Mouse (Mus musculus) cerebellum, postnatal 10 days (tissue): Measurements from ENCODE around the gene Epb41.
A peak's percentile ranks its signal among the peaks of the same experiment; 100 is the strongest.

Experiments
- DNase-seq, 2 experiments: peaks; one replicate each; pipeline ENCODE4 v3.0.0; 2021; ENCODE audit warnings: mixed read lengths in 2 of 2

Epb41 gene

GRCm38 (mm10) chr4:131883571-131883970 lies 191.6 kb downstream of the Epb41 start:
- no peak for DNase-seq

GRCm38 (mm10) chr4:131881306-131881705 lies 193.8 kb downstream of the Epb41 start:
- DNase-seq = no peak

DNA sequence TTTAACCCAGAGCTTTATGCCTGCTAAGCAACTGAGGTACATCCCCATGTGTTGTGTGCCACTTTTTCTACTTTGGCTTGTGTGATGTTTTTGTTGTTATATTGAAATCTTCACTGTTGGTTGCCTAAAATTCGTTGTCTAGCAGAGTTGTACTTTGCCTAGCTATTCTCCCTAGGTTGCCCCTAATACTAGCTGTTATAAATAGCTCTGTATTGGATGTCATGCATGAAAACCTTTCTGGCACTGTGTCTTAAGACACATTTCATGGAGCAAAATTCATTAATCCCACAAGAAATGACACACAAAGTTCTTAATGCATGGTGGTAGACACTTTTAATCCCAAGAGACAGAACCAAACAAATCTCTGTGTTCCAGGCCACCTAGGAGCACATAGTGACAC lies 195.4 kb downstream of the Epb41 start:
- no peak for DNase-seq

- no peak for DNase-seq
Measured at GRCm38 (mm10) chr4:131876836-131877235, 198.3 kb downstream of the Epb41 start.

DNA sequence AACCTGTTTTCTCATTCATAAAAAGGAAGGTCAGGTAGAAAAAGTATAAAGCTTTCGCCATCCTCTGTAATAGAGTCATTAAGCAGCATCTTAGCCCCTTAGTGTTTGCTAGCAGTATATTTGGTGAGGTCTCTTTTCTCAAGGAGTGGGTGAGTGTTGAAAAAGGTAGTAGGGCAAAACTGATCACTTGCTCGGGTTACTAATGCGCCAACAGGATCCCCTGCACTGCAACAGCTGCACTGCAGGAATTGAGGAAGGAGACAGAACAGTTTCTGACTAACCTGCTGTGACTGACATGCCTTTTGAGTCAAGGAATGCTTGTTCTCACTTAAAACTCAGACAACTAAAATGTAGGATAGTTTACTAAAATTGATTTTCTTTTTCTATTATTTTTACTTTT lies 199.9 kb downstream of the Epb41 start:
- no peak for DNase-seq

DNA sequence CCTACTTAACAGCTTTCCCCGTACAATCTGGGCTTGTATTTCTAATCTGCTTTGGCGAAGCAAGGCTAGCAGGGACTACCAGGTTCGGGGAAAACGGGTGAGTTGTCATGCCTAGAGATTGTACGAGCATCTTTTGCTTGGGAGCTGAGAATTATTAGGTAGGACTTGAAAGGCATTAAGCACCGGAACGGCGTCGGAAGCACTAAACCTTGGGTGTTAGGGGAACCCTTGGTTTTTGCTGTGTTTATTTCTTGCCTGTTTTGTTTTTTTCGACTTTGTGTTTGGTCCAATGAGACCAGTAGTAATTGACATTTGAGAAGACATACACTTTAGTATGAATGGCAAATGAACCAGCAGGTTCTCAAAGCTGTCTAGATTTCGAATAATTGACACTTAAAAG lies 200.6 kb downstream of the Epb41 start:
- DNase-seq = peak in 1 of 2 experiments; percentile 33

DNA sequence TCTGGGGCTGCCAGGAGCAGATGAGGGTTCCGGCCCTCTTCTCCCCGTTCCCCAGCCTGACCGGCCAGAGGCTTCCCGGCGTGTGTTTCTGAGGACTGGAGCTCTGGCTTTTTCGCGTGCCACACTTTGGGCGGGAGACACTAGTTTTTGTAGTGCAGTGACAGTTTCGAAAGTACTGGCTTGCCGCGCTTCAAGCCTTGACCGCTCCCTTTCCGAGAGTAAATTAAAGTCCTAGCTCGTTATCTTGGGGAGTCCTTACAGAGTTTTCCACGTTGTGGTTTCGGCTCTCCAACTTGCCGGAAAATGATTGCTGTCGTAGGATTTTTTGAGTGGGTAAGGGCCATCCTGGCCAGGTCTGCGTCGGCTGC lies 201.0 kb downstream of the Epb41 start:
- peak in 1 of 2 experiments; percentile 22 for DNase-seq
